Mouse (Mus musculus): ENCODE measurements around the gene Itgad. TPM values are rescaled to one million over a fixed set of nuclear protein-coding genes. Genes with fewer than 3 reads are reported as not detected.

Itgad gene
- polyA plus RNA-seq, 1 experiment from 2014 or later: not detected

DNA sequence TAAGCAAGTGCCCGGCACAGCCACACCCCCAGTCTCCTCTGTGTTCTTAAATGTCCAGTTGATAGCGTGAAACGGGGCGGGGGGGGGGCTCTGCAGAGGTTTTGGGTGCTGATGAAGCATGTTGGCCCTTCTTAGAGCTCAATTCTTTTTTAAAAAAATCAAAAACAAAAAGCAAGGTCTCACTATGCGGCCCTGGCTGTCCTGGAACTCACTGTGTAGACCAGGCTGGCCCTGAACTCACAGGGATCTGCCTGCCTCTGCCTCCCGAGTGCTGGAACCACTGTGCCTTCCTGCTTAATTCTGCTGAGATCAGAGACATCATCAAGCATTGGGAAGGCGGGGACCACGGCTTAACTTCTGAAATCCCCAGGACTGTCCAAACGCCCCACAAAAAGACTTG is 47.4 kb downstream of the Itgad start:
- Histone ChIP-seq H3K9ac (no peak overlapping the region), H3K9me3 (no peaks in the 10 kb centered on the region), H3K36me3 (no peaks in the 10 kb centered on the region), H3K4me2 (no peak overlapping the region), H3K27me3 (no peaks in the 10 kb centered on the region), H3K4me3 (no peak overlapping the region), H3K27ac (no peak overlapping the region), H3K4me1 (no peaks in the 10 kb centered on the region)
- no peak for ATAC-seq (ENCODE audit: insufficient number of reproducible peaks, low FRiP score, low TSS enrichment, low read depth)
- WGBS: 84% methylated on average over 9 of the region's 9 CpGs

- H3K27ac ChIP-seq: no peak overlapping the region
- H3K36me3 ChIP-seq: no peaks in the 10 kb centered on the region
- 87% methylated on average over 9 of the region's 9 CpGs for WGBS
- no peak overlapping the region for H3K4me3 ChIP-seq
- H3K27me3 ChIP-seq: no peaks in the 10 kb centered on the region
- no peak overlapping the region for H3K9ac ChIP-seq
- no peaks in the 10 kb centered on the region for H3K4me1 ChIP-seq
- no peaks in the 10 kb centered on the region for H3K9me3 ChIP-seq
- no peak overlapping the region for H3K4me2 ChIP-seq
- no peak for ATAC-seq (ENCODE audit: insufficient number of reproducible peaks, low FRiP score, low TSS enrichment, low read depth)
Measured at GRCm38 (mm10) chr7:128203071-128203470, 48.9 kb downstream of the Itgad start.

DNA sequence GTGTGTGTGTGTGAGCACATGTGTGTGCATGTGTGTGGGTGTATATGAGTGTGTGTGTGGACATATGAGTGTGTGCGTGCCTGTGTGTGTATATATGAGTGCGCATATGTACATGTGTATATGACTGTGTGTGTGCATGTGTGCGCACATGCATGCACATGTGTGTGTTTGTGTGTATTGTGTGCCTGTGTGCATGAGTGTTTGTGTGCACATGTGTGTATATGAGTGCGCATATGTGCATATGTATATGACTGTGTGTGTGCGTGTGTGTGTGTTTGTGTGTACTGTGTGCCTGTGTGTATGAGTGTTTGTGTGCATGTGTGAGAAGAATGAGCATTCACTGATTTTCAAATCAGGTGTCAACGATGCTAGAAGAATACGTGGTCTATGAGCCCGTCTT is 50.0 kb downstream of the Itgad start:
- no peak for ATAC-seq (ENCODE audit: insufficient number of reproducible peaks, low FRiP score, low TSS enrichment, low read depth)
- Histone ChIP-seq H3K27me3 (no peaks in the 10 kb centered on the region), H3K9ac (no peak overlapping the region), H3K4me1 (no peaks in the 10 kb centered on the region), H3K27ac (no peak overlapping the region), H3K36me3 (no peaks in the 10 kb centered on the region), H3K4me2 (no peak overlapping the region), H3K4me3 (no peak overlapping the region), H3K9me3 (no peaks in the 10 kb centered on the region)
- WGBS: 85% methylated on average over 8 of the region's 8 CpGs

GRCm38 (mm10) chr7:128205695-128206094 is 51.5 kb downstream of the Itgad start:
- Histone ChIP-seq H3K9ac (no peak overlapping the region), H3K4me1 (no peaks in the 10 kb centered on the region), H3K36me3 (no peaks in the 10 kb centered on the region), H3K27ac (no peak overlapping the region), H3K4me3 (no peak overlapping the region), H3K27me3 (0 out of 2 replicates have a peak, but pooled peaks cover 3% of the 10 kb centered on the region), H3K4me2 (no peak overlapping the region), H3K9me3 (no peaks in the 10 kb centered on the region)
- 79% methylated on average over 18 of the region's 18 CpGs for WGBS
- ATAC-seq (ENCODE audit: insufficient number of reproducible peaks, low FRiP score, low TSS enrichment, low read depth): no peak

GRCm38 (mm10) chr7:128206152-128206551 is 52.0 kb downstream of the Itgad start, which contains the start of gene Cox6a2:
Gene Cox6a2, minus strand, starts transcription at chr7:128206387.
- ATAC-seq (ENCODE audit: insufficient number of reproducible peaks, low FRiP score, low TSS enrichment, low read depth): no peak
- H3K4me3 ChIP-seq: no peak within 1 kb of the TSS

DNA sequence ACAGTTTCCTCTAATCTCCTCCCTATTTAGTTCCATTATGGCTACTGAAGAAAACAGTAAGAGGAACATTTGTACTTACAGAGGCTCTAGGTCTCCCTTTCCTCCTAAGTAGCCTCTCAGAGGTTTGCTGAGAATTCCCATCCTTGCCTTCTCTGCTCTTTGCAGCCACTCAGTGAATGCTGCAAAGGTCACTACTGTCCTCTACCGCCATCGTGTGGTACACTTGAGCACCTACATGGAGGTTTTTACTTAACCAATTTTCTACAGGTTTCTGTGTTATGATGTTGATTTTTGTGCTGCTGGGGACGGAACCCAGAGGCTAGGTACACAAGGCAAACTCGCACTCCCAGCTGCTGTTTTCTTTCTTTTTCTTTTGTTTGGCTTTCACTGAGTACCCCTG is 54.0 kb downstream of the Itgad start:
- ATAC-seq (ENCODE audit: insufficient number of reproducible peaks, low FRiP score, low TSS enrichment, low read depth): no peak
- H3K36me3 ChIP-seq: no peaks in the 10 kb centered on the region
- WGBS: 4% methylated on average over 4 of the region's 4 CpGs
- H3K9ac ChIP-seq: no peak overlapping the region
- 0 out of 2 replicates have a peak, but pooled peaks cover 3% of the 10 kb centered on the region for H3K27me3 ChIP-seq
- no peak overlapping the region for H3K4me2 ChIP-seq
- H3K4me3 ChIP-seq: no peak overlapping the region
- no peak overlapping the region for H3K27ac ChIP-seq
- H3K4me1 ChIP-seq: no peaks in the 10 kb centered on the region
- no peaks in the 10 kb centered on the region for H3K9me3 ChIP-seq

More at GRCm38 (mm10) chr7:128206152-128206551, 52.0 kb downstream of the Itgad start, which contains the start of gene Cox6a2:
- Histone ChIP-seq H3K4me2 (no peak within 1 kb of the TSS), H3K9ac (no peak within 1 kb of the TSS), H3K4me1 (no peaks in the 10 kb centered on the region), H3K36me3 (no peaks in the 10 kb centered on the region), H3K27ac (no peak within 1 kb of the TSS), H3K9me3 (no peaks in the 10 kb centered on the region), H3K27me3 (0 out of 2 replicates have a peak, but pooled peaks cover 3% of the 10 kb centered on the region)
- 76% methylated on average over 6 of the region's 6 CpGs for whole genome bisulfite sequencing

DNA sequence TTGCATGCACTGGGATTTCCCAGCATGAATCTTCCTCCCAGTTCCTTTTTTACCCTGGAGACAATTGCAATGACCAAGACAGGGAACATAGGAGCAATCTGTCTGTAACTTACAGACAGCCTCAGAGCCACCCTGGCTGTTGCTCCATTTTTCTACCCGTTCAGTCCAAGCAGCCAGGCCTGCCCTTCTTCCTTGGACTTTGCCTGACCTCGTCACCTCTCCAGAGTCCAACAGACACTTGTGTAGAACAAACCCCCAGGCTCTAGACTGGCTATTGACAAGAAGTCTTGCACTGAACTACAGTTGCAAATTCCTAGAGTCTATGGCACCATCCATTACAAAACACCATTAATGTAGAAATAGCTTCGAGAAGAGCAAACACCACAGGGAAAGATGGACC is 55.6 kb downstream of the Itgad start:
- no peaks in the 10 kb centered on the region for H3K4me1 ChIP-seq
- H3K27me3 ChIP-seq: 0 out of 2 replicates have a peak, but pooled peaks cover 3% of the 10 kb centered on the region
- no peaks in the 10 kb centered on the region for H3K36me3 ChIP-seq
- H3K4me3 ChIP-seq: no peak overlapping the region
- H3K4me2 ChIP-seq: no peak overlapping the region
- WGBS: 53% methylated on average over 3 of the region's 3 CpGs
- H3K9ac ChIP-seq: no peak overlapping the region
- H3K9me3 ChIP-seq: no peaks in the 10 kb centered on the region
- no peak for ATAC-seq (ENCODE audit: insufficient number of reproducible peaks, low FRiP score, low TSS enrichment, low read depth)
- no peak overlapping the region for H3K27ac ChIP-seq

DNA sequence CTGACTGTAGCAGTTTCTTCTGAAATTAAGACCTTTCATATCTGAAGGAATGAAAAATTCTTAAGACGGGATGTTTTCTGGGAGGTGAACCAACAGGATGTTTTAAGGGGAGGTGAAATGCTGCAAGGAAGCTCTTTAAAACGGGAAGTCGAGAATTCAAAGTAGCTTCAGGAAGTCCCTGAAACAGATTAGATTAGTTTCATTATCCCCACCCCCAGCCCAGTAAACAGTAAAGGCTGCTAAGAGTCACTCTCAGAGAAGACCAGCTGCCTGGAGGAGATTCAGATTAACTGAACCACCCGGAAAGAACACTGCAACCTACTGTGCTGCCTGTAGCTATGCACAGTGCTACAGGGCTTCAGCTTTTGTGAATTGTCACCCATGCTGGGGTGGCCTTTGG is 65.8 kb downstream of the Itgad start:
- ATAC-seq (ENCODE audit: insufficient number of reproducible peaks, low FRiP score, low TSS enrichment, low read depth): no peak
- Histone ChIP-seq H3K4me3 (no peak overlapping the region), H3K9ac (no peak overlapping the region)

DNA sequence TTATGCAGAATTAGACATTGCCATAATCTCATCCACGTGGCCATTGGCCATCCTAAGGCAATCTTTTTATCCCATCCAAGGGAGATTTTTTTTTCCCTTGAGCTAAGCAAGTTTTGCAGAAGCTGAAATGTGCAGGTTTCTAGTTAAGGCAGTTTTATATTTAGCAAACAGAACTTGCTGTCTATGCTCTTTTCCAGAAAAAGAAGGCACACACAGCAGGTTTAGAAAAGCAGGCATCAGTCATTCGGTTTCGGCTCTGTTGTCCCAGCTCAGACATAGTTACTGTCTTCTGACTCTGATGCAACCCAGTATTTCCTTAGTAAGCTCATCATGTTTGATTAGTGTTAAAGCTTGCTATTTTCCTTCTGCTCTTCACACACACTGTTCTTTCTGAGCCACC is 66.8 kb downstream of the Itgad start:
- Histone ChIP-seq H3K9me3 (no peaks in the 10 kb centered on the region), H3K27me3 (no peaks in the 10 kb centered on the region), H3K4me2 (no peak overlapping the region), H3K4me1 (no peaks in the 10 kb centered on the region), H3K4me3 (no peak overlapping the region), H3K27ac (0 out of 2 replicates have a peak overlapping the region, but pooled peaks have one; percentile 17), H3K9ac (no peak overlapping the region), H3K36me3 (no peaks in the 10 kb centered on the region)
- no peak for ATAC-seq (ENCODE audit: insufficient number of reproducible peaks, low FRiP score, low TSS enrichment, low read depth)
- 82% methylated on average over 3 of the region's 3 CpGs for WGBS

More for the DNA sequence above, 65.8 kb downstream of the Itgad start:
- Histone ChIP-seq H3K4me1 (no peaks in the 10 kb centered on the region), H3K27me3 (no peaks in the 10 kb centered on the region), H3K4me2 (no peak overlapping the region), H3K9me3 (no peaks in the 10 kb centered on the region), H3K36me3 (no peaks in the 10 kb centered on the region), H3K27ac (no peak overlapping the region)
- 79% methylated on average over 4 of the region's 4 CpGs for WGBS

DNA sequence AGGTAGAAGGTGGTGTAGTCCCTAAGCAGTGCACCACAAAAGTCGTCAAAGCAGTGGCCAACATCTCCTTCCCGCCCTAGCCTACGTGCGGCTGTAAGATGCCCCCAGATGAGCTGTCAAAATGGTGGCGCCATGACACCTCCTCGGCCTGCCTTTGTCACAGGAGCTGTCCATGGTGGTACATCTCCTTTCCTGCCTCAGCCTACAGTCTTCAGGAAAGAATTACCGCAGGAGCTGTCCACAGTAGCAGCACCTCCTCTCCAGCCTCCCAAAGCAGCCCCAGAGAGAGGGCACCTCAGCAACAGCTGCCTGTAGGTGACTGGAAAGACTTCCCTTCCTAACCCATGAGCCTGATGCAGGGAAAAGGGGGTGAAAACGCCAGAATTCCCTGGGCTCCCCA is 77.6 kb downstream of the Itgad start:
- Histone ChIP-seq H3K27ac (no peak overlapping the region), H3K4me1 (peaks cover 4% of the 10 kb centered on the region), H3K4me2 (no peak overlapping the region), H3K4me3 (no peak overlapping the region), H3K9me3 (no peaks in the 10 kb centered on the region), H3K36me3 (0 out of 2 replicates have a peak, but pooled peaks cover 4% of the 10 kb centered on the region), H3K9ac (no peak overlapping the region), H3K27me3 (no peaks in the 10 kb centered on the region)
- WGBS: 43% methylated on average over 8 of the region's 8 CpGs
- no peak for ATAC-seq (ENCODE audit: insufficient number of reproducible peaks, low FRiP score, low TSS enrichment, low read depth)

GRCm38 (mm10) chr7:128234796-128235195 is 80.6 kb downstream of the Itgad start:
- H3K36me3 ChIP-seq: peaks cover 7% of the 10 kb centered on the region
- ATAC-seq (ENCODE audit: insufficient number of reproducible peaks, low FRiP score, low TSS enrichment, low read depth): no peak
- H3K4me2 ChIP-seq: no peak overlapping the region
- H3K4me1 ChIP-seq: peaks cover 21% of the 10 kb centered on the region
- no peak overlapping the region for H3K9ac ChIP-seq
- no peaks in the 10 kb centered on the region for H3K27me3 ChIP-seq
- 83% methylated on average over 2 of the region's 2 CpGs for WGBS
- no peak overlapping the region for H3K4me3 ChIP-seq
- no peak overlapping the region for H3K27ac ChIP-seq
- H3K9me3 ChIP-seq: no peaks in the 10 kb centered on the region

DNA sequence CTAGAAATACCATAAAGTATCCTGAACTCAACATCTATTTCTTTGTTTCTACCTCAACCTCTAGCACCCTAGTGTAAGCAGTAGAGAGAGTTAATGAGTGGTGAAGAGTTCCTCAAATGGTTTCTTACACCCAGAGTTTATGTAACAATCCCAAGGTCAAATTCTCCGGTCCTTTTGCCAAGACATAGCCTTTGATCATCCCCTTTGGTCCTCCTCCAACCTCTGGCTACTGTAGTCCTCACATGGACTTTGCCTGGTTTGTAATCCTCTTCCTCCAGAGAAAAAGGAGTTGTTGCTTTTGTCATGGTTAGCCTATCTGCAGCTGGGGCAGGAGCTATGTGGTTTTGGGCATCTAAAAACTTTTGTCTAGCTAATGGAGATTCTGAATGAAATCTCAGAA is 81.3 kb downstream of the Itgad start:
- Histone ChIP-seq H3K4me3 (no peak overlapping the region), H3K36me3 (peaks cover 13% of the 10 kb centered on the region), H3K27ac (no peak overlapping the region), H3K27me3 (no peaks in the 10 kb centered on the region), H3K9ac (no peak overlapping the region), H3K4me2 (no peak overlapping the region), H3K4me1 (peaks cover 27% of the 10 kb centered on the region), H3K9me3 (no peaks in the 10 kb centered on the region)
- ATAC-seq (ENCODE audit: insufficient number of reproducible peaks, low FRiP score, low TSS enrichment, low read depth): no peak
- WGBS: 86% methylated on average over 1 of the region's 1 CpGs

- H3K27ac ChIP-seq: peak overlapping the region; percentile 99; the same call in 1 of the 2 replicates
- H3K4me2 ChIP-seq: no peak overlapping the region
- H3K36me3 ChIP-seq: peaks cover 23% of the 10 kb centered on the region
- H3K9me3 ChIP-seq: no peaks in the 10 kb centered on the region
- ATAC-seq (ENCODE audit: insufficient number of reproducible peaks, low FRiP score, low TSS enrichment, low read depth): no peak
- no peaks in the 10 kb centered on the region for H3K27me3 ChIP-seq
- WGBS: 94% methylated on average over 13 of the region's 13 CpGs
- no peak overlapping the region for H3K9ac ChIP-seq
- peaks cover 32% of the 10 kb centered on the region for H3K4me1 ChIP-seq
- H3K4me3 ChIP-seq: 0 out of 2 replicates have a peak overlapping the region, but pooled peaks have one; percentile 75
Measured at GRCm38 (mm10) chr7:128236426-128236825, 82.2 kb downstream of the Itgad start.

Measured in limb, embryonic 15.5 days (tissue).